ENCODE assay signal across 8 mouse cellular contexts in genomic region chr15:85208332-85208731, GRCm38 (mm10). TPM values are rescaled to one million over a fixed set of nuclear protein-coding genes. Genes with fewer than 3 reads are reported as not detected.
DNase-seq lines count a peak whose midpoint lies in the region; ATAC-seq and TF ChIP-seq lines count a peak whose summit lies in the region.

No protein-coding gene starts in this region.

- H3K9me3 ChIP-seq in heart, embryonic 12.5 days (replicated peaks), result peaks cover 4% of the 10 kb centered on the region; the same call in 1 of the 2 replicates
- no peaks in the 10 kb centered on the region for H3K9me3 ChIP-seq in ES-E14 (ENCODE audit: control insufficient read depth, insufficient read depth, low read depth, low read length)
- H3K9me3 ChIP-seq in forebrain, embryonic 15.5 days, result no peaks in the 10 kb centered on the region
- peaks cover 40% of the 10 kb centered on the region for H3K9me3 ChIP-seq in midbrain, embryonic 10.5 days (replicated peaks)

- peaks cover 17% of the 10 kb centered on the region for H3K27me3 ChIP-seq in heart, embryonic 12.5 days (replicated peaks)
- H3K27me3 ChIP-seq in forebrain, embryonic 15.5 days, result no peaks in the 10 kb centered on the region
- H3K27me3 ChIP-seq in midbrain, embryonic 10.5 days (ENCODE audit: low read depth, poor library complexity, severe bottlenecking), result peaks cover 22% of the 10 kb centered on the region

- peak overlapping the region; percentile 74 for H3K4me3 ChIP-seq in heart, embryonic 12.5 days
- H3K4me3 ChIP-seq in ES-E14 (ENCODE audit: insufficient read depth in 1 of 2, low read depth in 1 of 2, low read length in 2 of 2, poor library complexity in 1 of 2, severe bottlenecking in 1 of 2), result peak overlapping the region in 1 of 2 experiments; percentile 17; a peak in 1 of 4 replicates
- H3K4me3 ChIP-seq in forebrain, embryonic 15.5 days, result peak overlapping the region; percentile 20
- H3K4me3 ChIP-seq in midbrain, embryonic 10.5 days, result peak overlapping the region; percentile 73

- 8% methylated on average over 10 of the region's 10 CpGs for WGBS in heart, embryonic 12.5 days
- 6% methylated on average over 10 of the region's 10 CpGs for whole genome bisulfite sequencing in forebrain, embryonic 15.5 days
- 9% methylated on average over 10 of the region's 10 CpGs for WGBS in midbrain, embryonic 10.5 days

- peak overlapping the region; percentile 67 for H3K27ac ChIP-seq in heart, embryonic 12.5 days (ENCODE audit: poor library complexity, severe bottlenecking)
- H3K27ac ChIP-seq in ES-E14 (ENCODE audit: insufficient read depth, low read depth, low read length, poor library complexity, severe bottlenecking), result no peak overlapping the region; the same call in 1 of the 2 replicates
- H3K27ac ChIP-seq in forebrain, embryonic 15.5 days (replicated peaks), result peak overlapping the region; percentile 60
- H3K27ac ChIP-seq in midbrain, embryonic 10.5 days (replicated peaks), result peak overlapping the region; percentile 97

- no peak for ATAC-seq in heart, embryonic 12.5 days (ENCODE audit: insufficient number of reproducible peaks, low FRiP score)
- no peak for ATAC-seq in forebrain, embryonic 15.5 days (replicated peaks)

- H3K4me2 ChIP-seq in heart, embryonic 12.5 days, result peak overlapping the region; percentile 97
- peak overlapping the region; percentile 85 for H3K4me2 ChIP-seq in forebrain, embryonic 15.5 days (replicated peaks)

- H3K9ac ChIP-seq in heart, embryonic 12.5 days, result no peak overlapping the region; the same call in 1 of the 2 replicates
- H3K9ac ChIP-seq in ES-E14 (ENCODE audit: insufficient read depth, low read depth, low read length, poor library complexity, severe bottlenecking), result peak overlapping the region; percentile 8; the same call in 1 of the 2 replicates
- H3K9ac ChIP-seq in forebrain, embryonic 15.5 days (replicated peaks), result peak overlapping the region; percentile 33; the same call in 1 of the 2 replicates

- in situ Hi-C loops in ES-E14 (cut with MboI; ENCODE audit: low sequenced_read_pairs in 2 of 2, unreplicated experiment in 2 of 2), result no loop called here

- peaks cover 17% of the 10 kb centered on the region for H3K36me3 ChIP-seq in heart, embryonic 12.5 days
- no peaks in the 10 kb centered on the region for H3K36me3 ChIP-seq in ES-E14 (ENCODE audit: control insufficient read depth, insufficient read depth, low read length, poor library complexity, severe bottlenecking)
- no peaks in the 10 kb centered on the region for H3K36me3 ChIP-seq in forebrain, embryonic 15.5 days
- H3K36me3 ChIP-seq in midbrain, embryonic 10.5 days, result peaks cover 47% of the 10 kb centered on the region

- H3K4me1 ChIP-seq in heart, embryonic 12.5 days (replicated peaks), result peaks cover 28% of the 10 kb centered on the region
- H3K4me1 ChIP-seq in ES-E14 (ENCODE audit: control insufficient read depth in 2 of 2, insufficient read depth in 2 of 2, low read length in 2 of 2, poor library complexity in 1 of 2), result peaks cover 9 to 34% of the 10 kb centered on the region in 2 experiments; a peak in 3 of 4 replicates
- H3K4me1 ChIP-seq in forebrain, embryonic 15.5 days, result peaks cover 33% of the 10 kb centered on the region
- peaks cover 54% of the 10 kb centered on the region for H3K4me1 ChIP-seq in midbrain, embryonic 10.5 days

- DNase-seq in heart, postnatal 4 days, result no peak
- DNase-seq in ES-E14 (ENCODE audit: low read depth, low spot score), result no peak
- peak; percentile 33 for DNase-seq in midbrain, embryonic 10.5 days (ENCODE audit: low spot score)
- no peak for DNase-seq in retina, postnatal 1 day
- DNase-seq in layer of hippocampus, postnatal 10 days (ENCODE audit: low spot score in 2 of 2), result no peak
- DNase-seq in right cerebral cortex, postnatal 14 days, result no peak

TF ChIP-seq in ES-E14, 5 proteins besides CTCF, POLR2A, EP300 and RAD21:
- TF ChIP-seq HCFC1 (IDR thresholded peaks at IDR 0.05; ENCODE audit: borderline replicate concordance, insufficient read depth, low read length) (no peak), CHD2 (IDR thresholded peaks at IDR 0.05; ENCODE audit: low read depth, low read length) (no peak), ZNF384 (IDR thresholded peaks at IDR 0.05; ENCODE audit: low read depth, low read length) (no peak), ZC3H11A (IDR thresholded peaks at IDR 0.05; ENCODE audit: borderline replicate concordance, low read depth, low read length) (no peak), MAFK (IDR thresholded peaks at IDR 0.05; ENCODE audit: insufficient read depth, low read depth, low read length) (no peak)

RNA-seq across cellular contexts. Expression of gene Fbln1, which starts 2.6 kb away (rescaled TPM):
- polyA plus RNA-seq in heart, embryonic 12.5 days (2016; fragmentation: Nextera tagmentation; extraction: Ambion mirVana), result 142 and 145 TPM in 2 replicates
- total RNA-seq in heart, postnatal 4 days (2021), result 10 to 100 TPM; 69.2 to 71.4 TPM
- total RNA-seq in ES-E14 (2012; rRNA removed), result 99.6 and 118 TPM in 2 replicates
- 47.0 and 47.4 TPM in 2 replicates for polyA plus RNA-seq in forebrain, embryonic 15.5 days (2015; fragmentation: Nextera tagmentation; extraction: Ambion mirVana)
- 162 and 179 TPM in 2 replicates for polyA plus RNA-seq in midbrain, embryonic 10.5 days (2016; fragmentation: Nextera tagmentation; extraction: Ambion mirVana)
- 10 to 100 TPM; 17.4 to 22.6 TPM for total RNA-seq in layer of hippocampus, postnatal 10 days (2021)
